Mouse (Mus musculus) urinary bladder, postnatal 36 days (tissue): ENCODE data around the gene Dhdds.

Experiments
- DNase-seq, 2 experiments: peaks; one replicate each; pipeline ENCODE4 v3.0.0; 2022; ENCODE audit warnings: low spot score in 2 of 2, mixed read lengths in 1 of 2

Dhdds gene

DNA sequence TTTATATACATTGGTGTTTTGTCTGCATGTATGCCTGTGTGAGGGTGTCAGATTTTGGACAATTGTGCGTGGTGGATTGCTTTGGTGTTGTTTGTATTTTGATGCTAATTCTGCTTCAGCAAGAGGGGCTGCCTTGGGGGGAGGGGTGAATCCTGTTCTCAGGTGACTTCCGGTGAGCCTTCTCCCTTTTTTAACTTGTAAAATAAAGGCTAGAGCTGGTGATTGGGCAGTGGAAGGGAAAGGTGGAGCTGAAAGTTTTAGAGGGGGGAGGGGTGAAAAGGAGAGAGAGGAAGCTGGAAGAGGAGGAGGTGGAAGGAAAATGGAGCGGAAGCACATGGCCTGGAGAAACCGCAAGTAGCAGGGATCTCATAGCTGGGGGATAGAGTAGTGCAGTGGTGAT is 44.4 kb downstream of the Dhdds start:
- no peak for DNase-seq

GRCm38 (mm10) chr4:133946736-133947135 is 54.0 kb downstream of the Dhdds start:
- no peak for DNase-seq

DNA sequence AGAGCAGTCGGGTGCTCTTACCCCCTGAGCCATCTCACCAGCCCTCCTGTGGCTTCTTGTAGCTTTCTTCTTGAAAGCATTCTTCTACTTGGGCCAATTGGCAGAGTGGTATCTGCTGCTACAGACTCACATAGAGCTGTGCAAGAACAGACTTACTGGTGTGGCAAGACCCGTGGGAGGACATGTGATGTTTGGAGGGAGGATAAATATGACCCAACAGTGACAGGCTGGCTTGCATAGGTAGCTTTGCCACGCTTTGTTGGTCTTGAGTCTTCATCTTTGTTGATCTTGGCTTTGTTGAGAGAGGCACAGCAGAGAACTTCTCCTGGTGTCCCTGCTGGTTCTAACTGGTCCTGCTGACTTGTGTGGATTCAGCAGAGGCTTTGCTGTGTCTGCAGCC is 56.9 kb downstream of the Dhdds start:
- DNase-seq: no peak

- DNase-seq: no peak
Observed at GRCm38 (mm10) chr4:133942679-133943078, 58.0 kb downstream of the Dhdds start.

- DNase-seq: peak in 1 of 2 experiments; percentile 42
Observed at GRCm38 (mm10) chr4:133941576-133941975, 59.1 kb downstream of the Dhdds start.

DNA sequence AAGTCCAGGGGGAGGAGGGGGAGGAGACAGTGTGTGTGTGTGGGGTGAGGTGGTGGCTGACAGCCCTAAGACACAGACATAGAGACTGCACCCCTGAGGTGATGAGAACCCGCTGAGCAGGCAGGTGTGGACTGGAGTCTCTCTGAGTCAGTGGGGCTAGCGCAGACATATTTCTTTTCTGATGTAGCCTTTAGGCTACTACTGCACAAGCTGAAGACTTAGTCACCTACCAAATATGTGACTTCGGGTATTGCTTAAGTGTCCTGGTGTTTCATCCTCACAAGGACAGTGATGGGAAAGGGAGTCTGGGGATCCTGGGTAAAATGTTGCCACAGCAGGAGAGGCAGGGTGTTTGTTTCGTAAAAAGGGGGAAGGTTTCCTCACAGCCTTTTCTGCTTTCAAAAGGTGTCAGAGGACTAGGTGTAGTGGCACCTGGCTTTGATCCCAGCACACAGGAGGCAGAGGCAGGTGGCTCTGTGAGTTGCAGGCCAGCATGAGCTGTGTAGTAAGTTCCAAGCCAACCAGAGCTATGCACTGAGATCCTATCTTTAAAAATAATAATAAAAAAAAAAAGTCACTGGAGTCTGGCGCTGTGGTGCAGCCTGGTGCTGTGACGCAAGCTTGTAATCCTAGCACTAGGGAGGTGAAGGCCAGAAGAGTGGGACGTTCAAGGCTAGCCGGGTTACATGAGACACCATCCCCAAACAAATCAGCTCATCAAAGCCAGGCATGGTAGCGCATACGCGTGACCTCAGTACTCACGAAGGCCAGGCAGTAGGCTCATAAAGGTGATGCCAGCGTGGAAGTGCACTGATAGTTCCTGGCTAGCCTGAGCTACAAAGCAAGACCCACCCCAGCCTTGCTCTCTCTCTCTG is 60.1 kb downstream of the Dhdds start:
- no peak for DNase-seq

- no peak for DNase-seq
Observed at GRCm38 (mm10) chr4:133938077-133938476, 62.6 kb downstream of the Dhdds start.

GRCm38 (mm10) chr4:133931785-133932184 is 68.9 kb downstream of the Dhdds start:
- DNase-seq: no peak

- DNase-seq: no peak
Observed at GRCm38 (mm10) chr4:133931349-133931748, 69.4 kb downstream of the Dhdds start.

DNA sequence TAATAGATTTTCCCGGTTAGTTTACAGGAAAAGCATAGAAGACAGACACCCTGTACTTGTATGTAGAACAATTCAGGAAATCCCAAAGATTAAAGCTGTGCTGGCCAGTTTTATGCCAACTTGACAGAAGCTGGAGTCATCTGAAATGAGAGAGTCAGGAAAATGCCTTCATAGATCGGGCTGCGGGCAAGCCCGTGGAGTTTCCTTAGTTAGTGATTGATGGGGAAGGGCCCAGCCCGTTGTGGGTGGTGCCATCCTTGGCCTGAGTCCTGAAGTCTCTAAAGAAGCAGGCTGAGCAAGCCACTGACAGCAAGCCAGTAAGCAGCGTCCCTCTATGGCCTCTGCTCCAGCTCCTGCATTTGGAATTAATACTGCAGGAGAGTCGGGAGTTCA is 71.4 kb downstream of the Dhdds start:
- no peak for DNase-seq

DNA sequence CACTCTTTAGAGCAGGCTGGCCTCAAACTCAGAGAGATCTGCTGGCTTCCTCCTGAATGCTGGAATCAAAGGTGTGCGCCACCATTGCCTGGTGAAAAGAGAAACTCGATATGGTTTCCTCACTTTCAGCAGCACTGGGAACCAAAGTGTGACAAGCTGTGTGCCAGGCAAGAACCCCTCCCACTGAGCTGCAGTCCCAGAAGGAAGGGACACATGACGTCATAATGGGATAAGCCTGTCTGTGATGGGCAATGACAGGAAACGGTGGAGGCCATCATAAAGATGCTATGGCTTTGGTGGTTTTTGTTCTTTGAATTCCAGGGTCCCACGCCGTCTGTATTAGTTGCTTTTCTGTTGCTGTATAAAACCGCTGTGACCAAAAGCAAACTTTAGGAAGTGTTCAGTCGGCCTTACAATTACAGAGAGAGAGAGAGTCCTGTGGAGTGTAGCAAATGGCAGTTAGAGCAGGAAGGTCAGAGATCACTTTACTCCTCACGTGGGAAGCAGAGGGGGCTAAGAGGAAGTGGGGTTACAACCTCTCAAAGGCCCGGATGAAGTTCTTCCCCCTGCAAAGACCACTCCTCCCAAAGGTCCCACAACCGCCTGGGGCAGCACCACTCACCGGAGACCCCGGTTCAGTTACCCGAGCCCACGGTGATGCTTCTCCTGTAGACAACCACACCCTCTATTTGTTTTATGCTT is 72.0 kb downstream of the Dhdds start:
- DNase-seq: no peak

DNA sequence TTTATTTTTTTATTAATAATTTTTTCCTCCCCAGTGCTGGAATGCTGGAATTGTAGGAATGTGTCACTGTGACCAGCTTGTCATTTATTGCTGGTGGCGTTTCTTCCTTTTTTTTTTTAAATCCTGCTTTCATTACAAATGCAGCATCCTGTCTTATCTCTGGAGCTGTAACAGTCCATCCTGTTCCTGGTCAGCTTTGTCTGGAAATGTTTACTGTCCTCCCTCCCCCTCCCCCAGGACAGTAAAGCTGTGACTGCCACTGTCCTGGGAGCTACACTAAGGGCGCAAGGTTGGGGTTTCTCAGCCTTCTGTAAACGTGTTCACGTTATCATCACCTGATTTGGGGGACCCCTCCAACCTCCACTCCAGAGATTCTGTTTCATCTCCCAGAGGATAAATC is 75.5 kb downstream of the Dhdds start:
- no peak for DNase-seq

DNA sequence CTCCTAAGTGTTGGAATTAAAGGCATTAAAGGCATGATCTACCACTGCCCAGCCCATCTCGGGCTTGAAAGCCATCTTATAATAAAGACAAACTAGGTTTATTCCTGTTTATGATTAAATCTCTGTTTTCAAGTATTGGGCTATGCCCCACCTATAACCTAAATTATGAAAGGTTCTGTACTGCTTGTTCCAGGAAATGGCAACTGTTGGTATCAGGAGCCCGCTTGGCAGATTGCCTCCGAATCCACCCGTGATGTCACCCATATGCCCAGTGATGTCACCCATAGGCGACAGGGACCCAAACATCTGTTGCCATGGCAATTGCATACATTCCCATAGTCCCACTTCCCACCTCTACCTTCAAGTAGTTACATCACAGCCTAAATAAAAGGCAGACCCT is 77.0 kb downstream of the Dhdds start:
- DNase-seq: no peak
